Mouse (Mus musculus): ENCODE data around the gene Slc7a11.

DNA sequence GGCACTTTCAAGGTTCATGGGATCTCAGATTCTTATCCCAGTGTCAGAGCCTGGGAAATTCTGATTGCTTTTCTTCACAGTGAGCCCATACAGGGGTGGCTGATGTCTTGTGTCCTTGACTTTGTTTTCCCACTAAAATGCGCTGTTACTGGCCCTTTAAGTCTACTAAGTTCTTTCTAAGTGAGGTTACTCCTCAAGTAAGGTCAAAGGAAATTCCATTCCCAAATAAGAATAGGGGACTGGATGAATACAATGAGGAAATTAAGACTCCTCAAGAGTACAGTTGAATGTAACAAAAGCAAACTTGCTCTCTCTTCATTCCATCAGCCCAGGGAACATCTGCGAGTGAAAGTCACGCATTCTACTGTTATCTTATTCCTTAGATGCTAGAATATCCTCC lies 24.3 kb downstream of the Slc7a11 start:
- TF ChIP-seq GATA1 (IDR thresholded peaks at IDR 0.05; ENCODE audit: borderline replicate concordance, low read length) (no peak), FLI1 (IDR thresholded peaks at IDR 0.05; ENCODE audit: low read length) (no peak)

All from megakaryocyte, embryonic 14.5 days (primary cell).